Comparison of ENCODE assay signal across 9 mouse cellular contexts in the genomic region with DNA sequence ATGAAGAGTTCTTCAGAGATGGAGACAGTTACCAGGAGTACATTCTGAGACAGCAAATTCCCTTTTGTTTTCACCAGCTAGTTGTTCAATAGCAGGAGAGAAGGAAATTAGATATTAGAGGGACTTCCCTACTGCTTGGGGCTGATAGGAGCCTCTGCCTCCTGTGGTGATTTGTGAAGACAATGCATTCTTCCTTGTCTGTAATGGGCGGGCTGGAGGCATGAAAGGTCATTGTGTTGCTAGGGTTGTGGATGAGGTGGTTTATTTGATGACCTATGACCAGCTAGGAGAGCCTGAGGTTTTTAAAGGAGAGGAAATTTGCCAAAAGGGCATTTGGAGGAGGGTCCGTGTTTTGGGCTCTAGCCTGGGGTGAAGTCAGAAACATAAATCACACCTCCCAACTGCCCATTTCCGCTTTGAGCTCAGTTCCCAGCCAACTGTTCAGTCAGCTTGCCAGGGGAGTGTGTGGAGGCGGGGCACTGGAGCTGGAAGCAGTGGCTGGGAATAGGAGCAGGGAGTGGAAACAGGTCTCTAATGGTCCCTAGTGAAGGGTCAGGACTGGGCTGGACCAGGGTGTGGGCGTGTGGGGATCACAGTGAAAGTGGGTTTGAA. TPM values are rescaled to one million over a fixed set of nuclear protein-coding genes. Genes with fewer than 3 reads are reported as not detected.
A peak's percentile ranks its signal among the peaks of the same experiment; 100 is the strongest.
DNase-seq lines count a peak whose midpoint lies in the region; ATAC-seq and TF ChIP-seq lines count a peak whose summit lies in the region.
"Had no signal": no experiment of that assay in that cellular context is flagged by ENCODE, and none has a peak within 500 bp of the region (broad histone marks: within the 10 kb centered on the region; RNA-seq: fewer than 3 reads in every experiment).

No protein-coding gene starts in this region.

- WGBS in neural tube, embryonic 13.5 days: 12% methylated on average over 5 of the region's 5 CpGs
- WGBS in neural tube, embryonic 15.5 days: 27% methylated on average over 5 of the region's 5 CpGs
- WGBS in heart, embryonic 11.5 days (ENCODE audit: insufficient replicate concordance): 35% methylated on average over 5 of the region's 5 CpGs
- 41% methylated on average over 5 of the region's 5 CpGs for WGBS in forebrain, embryonic 11.5 days
- 46% methylated on average over 5 of the region's 5 CpGs for WGBS in cerebellum, adult 2 months

- H3K4me2 ChIP-seq in neural tube, embryonic 13.5 days: no peak overlapping the region
- no peak overlapping the region for H3K4me2 ChIP-seq in neural tube, embryonic 15.5 days
- peak overlapping the region; percentile 4 for H3K4me2 ChIP-seq in heart, embryonic 11.5 days
- H3K4me2 ChIP-seq in forebrain, embryonic 11.5 days (ENCODE audit: low read depth, low read length, severe bottlenecking): no peak overlapping the region

- DNase-seq in kidney, postnatal 25 days: peak; percentile 81 to 87
- peak; percentile 61 for DNase-seq in ovary, postnatal 14 days (ENCODE audit: low spot score)
- DNase-seq in layer of hippocampus, adult 11-12 months (ENCODE audit: low spot score): no peak
- no peak for DNase-seq in forebrain, embryonic 11.5 days (ENCODE audit: low spot score)
- DNase-seq in cerebellum, adult 2 months: no peak

- no peaks in the 10 kb centered on the region for H3K9me3 ChIP-seq in neural tube, embryonic 13.5 days
- no peaks in the 10 kb centered on the region for H3K9me3 ChIP-seq in neural tube, embryonic 15.5 days (replicated peaks)
- H3K9me3 ChIP-seq in heart, embryonic 11.5 days (replicated peaks; ENCODE audit: control insufficient read depth, low read length): no peaks in the 10 kb centered on the region
- H3K9me3 ChIP-seq in forebrain, embryonic 11.5 days (ENCODE audit: control insufficient read depth, low read length): no peaks in the 10 kb centered on the region

- TF ChIP-seq CTCF in cerebellum, adult 2 months (IDR thresholded peaks at IDR 0.05; ENCODE audit: borderline replicate concordance, insufficient read depth, low read depth, low read length): no peak

- no peak overlapping the region for H3K9ac ChIP-seq in neural tube, embryonic 13.5 days
- no peak overlapping the region for H3K9ac ChIP-seq in neural tube, embryonic 15.5 days (replicated peaks)
- no peak overlapping the region for H3K9ac ChIP-seq in heart, embryonic 11.5 days (ENCODE audit: low read depth, low read length)
- H3K9ac ChIP-seq in forebrain, embryonic 11.5 days (ENCODE audit: low read length): no peak overlapping the region

- 0 out of 2 replicates have a peak, but pooled peaks have one; percentile 32 for ATAC-seq in neural tube, embryonic 13.5 days (ENCODE audit: low read depth)
- ATAC-seq in neural tube, embryonic 15.5 days (ENCODE audit: low FRiP score): no peak
- ATAC-seq in heart, embryonic 11.5 days (replicated peaks; ENCODE audit: insufficient number of reproducible peaks, low FRiP score, low TSS enrichment): no peak; the same call in 1 of the 2 replicates
- ATAC-seq in forebrain, embryonic 11.5 days (replicated peaks; ENCODE audit: low FRiP score): no peak

- peaks cover 17% of the 10 kb centered on the region; the same call in 1 of the 2 replicates for H3K4me1 ChIP-seq in neural tube, embryonic 13.5 days (replicated peaks)
- peaks cover 8% of the 10 kb centered on the region for H3K4me1 ChIP-seq in neural tube, embryonic 15.5 days
- H3K4me1 ChIP-seq in heart, embryonic 11.5 days (ENCODE audit: control insufficient read depth, insufficient read depth, low read length): peaks cover 27% of the 10 kb centered on the region
- no peaks in the 10 kb centered on the region for H3K4me1 ChIP-seq in forebrain, embryonic 11.5 days (replicated peaks; ENCODE audit: control insufficient read depth, insufficient read depth, low read length)
- H3K4me1 ChIP-seq in cerebellum, adult 2 months (ENCODE audit: control insufficient read depth, insufficient read depth, low read length): no peaks in the 10 kb centered on the region

- no peak for TF ChIP-seq POLR2A in cerebellum, adult 2 months (IDR thresholded peaks at IDR 0.05; ENCODE audit: borderline replicate concordance, insufficient read depth, low read length)

- H3K27ac ChIP-seq in neural tube, embryonic 13.5 days (replicated peaks): no peak overlapping the region
- no peak overlapping the region for H3K27ac ChIP-seq in neural tube, embryonic 15.5 days (replicated peaks)
- peak overlapping the region; percentile 58 for H3K27ac ChIP-seq in heart, embryonic 11.5 days (ENCODE audit: low read depth, low read length)
- no peak overlapping the region for H3K27ac ChIP-seq in forebrain, embryonic 11.5 days (ENCODE audit: low read depth, low read length)
- no peak overlapping the region for H3K27ac ChIP-seq in cerebellum, adult 2 months (ENCODE audit: insufficient read depth, low read length)

- no peaks in the 10 kb centered on the region for H3K27me3 ChIP-seq in neural tube, embryonic 13.5 days
- no peaks in the 10 kb centered on the region for H3K27me3 ChIP-seq in neural tube, embryonic 15.5 days (replicated peaks)
- H3K27me3 ChIP-seq in heart, embryonic 11.5 days (ENCODE audit: control insufficient read depth, insufficient read depth, low read length): no peaks in the 10 kb centered on the region
- H3K27me3 ChIP-seq in forebrain, embryonic 11.5 days (ENCODE audit: control insufficient read depth, insufficient read depth, low read length): no peaks in the 10 kb centered on the region
- H3K27me3 ChIP-seq in cerebellum, adult 2 months (ENCODE audit: control insufficient read depth, insufficient read depth, low read length): no peaks in the 10 kb centered on the region

- H3K36me3 ChIP-seq in neural tube, embryonic 13.5 days: no peaks in the 10 kb centered on the region
- no peaks in the 10 kb centered on the region for H3K36me3 ChIP-seq in neural tube, embryonic 15.5 days
- no peaks in the 10 kb centered on the region for H3K36me3 ChIP-seq in heart, embryonic 11.5 days (ENCODE audit: control insufficient read depth, insufficient read depth, low read length)
- no peaks in the 10 kb centered on the region for H3K36me3 ChIP-seq in forebrain, embryonic 11.5 days (ENCODE audit: control insufficient read depth, insufficient read depth, low read length)

- no peak overlapping the region for H3K4me3 ChIP-seq in neural tube, embryonic 13.5 days
- H3K4me3 ChIP-seq in neural tube, embryonic 15.5 days (replicated peaks): no peak overlapping the region
- no peak overlapping the region for H3K4me3 ChIP-seq in heart, embryonic 11.5 days (ENCODE audit: low read depth, low read length)
- H3K4me3 ChIP-seq in forebrain, embryonic 11.5 days (ENCODE audit: low read depth, low read length): no peak overlapping the region
- H3K4me3 ChIP-seq in cerebellum, adult 2 months (replicated peaks; ENCODE audit: insufficient read depth, low read depth, low read length): no peak overlapping the region
- H3K4me3 ChIP-seq: erythroblast, embryonic 14.5 days had no signal

RNA-seq across cellular contexts. Expression of gene Itga5, which starts 16.3 kb away (rescaled TPM):
- 9.2 and 11.6 TPM in 2 replicates for polyA plus RNA-seq in neural tube, embryonic 13.5 days (2015; fragmentation: Nextera tagmentation; extraction: Ambion mirVana)
- 7.2 and 12.7 TPM in 2 replicates for polyA plus RNA-seq in neural tube, embryonic 15.5 days (2015; fragmentation: Nextera tagmentation; extraction: Ambion mirVana)
- polyA plus RNA-seq in heart, embryonic 11.5 days (2014; fragmentation: Nextera tagmentation; extraction: Ambion mirVana): 66.4 and 82.7 TPM in 2 replicates
- polyA plus RNA-seq in forebrain, embryonic 11.5 days (2014; fragmentation: Nextera tagmentation; extraction: Ambion mirVana): 22.0 and 22.4 TPM in 2 replicates
- polyA plus RNA-seq in cerebellum, adult 2 months (2012; rRNA removed): 1.6 TPM in 2 replicates

RNA-seq across cellular contexts. Expression of gene Zfp385a, which starts 43.0 kb away (rescaled TPM):
- 17.1 and 18.4 TPM in 2 replicates for polyA plus RNA-seq in neural tube, embryonic 13.5 days (2015; fragmentation: Nextera tagmentation; extraction: Ambion mirVana)
- 18.6 and 19.9 TPM in 2 replicates for polyA plus RNA-seq in neural tube, embryonic 15.5 days (2015; fragmentation: Nextera tagmentation; extraction: Ambion mirVana)
- polyA plus RNA-seq in heart, embryonic 11.5 days (2014; fragmentation: Nextera tagmentation; extraction: Ambion mirVana): 10.2 and 11.6 TPM in 2 replicates
- polyA plus RNA-seq in forebrain, embryonic 11.5 days (2014; fragmentation: Nextera tagmentation; extraction: Ambion mirVana): 27.4 and 27.8 TPM in 2 replicates
- 91.4 and 96.6 TPM in 2 replicates for polyA plus RNA-seq in cerebellum, adult 2 months (2012; rRNA removed)

RNA-seq across cellular contexts. Expression of gene Gtsf1, which starts 47.4 kb away (rescaled TPM):
- polyA plus RNA-seq in neural tube, embryonic 13.5 days (2015; fragmentation: Nextera tagmentation; extraction: Ambion mirVana): not detected in 2 replicates
- not detected in 2 replicates for polyA plus RNA-seq in neural tube, embryonic 15.5 days (2015; fragmentation: Nextera tagmentation; extraction: Ambion mirVana)
- polyA plus RNA-seq in heart, embryonic 11.5 days (2014; fragmentation: Nextera tagmentation; extraction: Ambion mirVana): 38.0 and 38.5 TPM in 2 replicates
- not detected in 2 replicates for polyA plus RNA-seq in forebrain, embryonic 11.5 days (2014; fragmentation: Nextera tagmentation; extraction: Ambion mirVana)
- 0.16 TPM in 1 of 2 replicates, not detected in the other for polyA plus RNA-seq in cerebellum, adult 2 months (2012; rRNA removed)
- polyA plus RNA-seq: erythroblast, embryonic 14.5 days had no signal

Comparison
In these comparisons a context has a peak if more than half of its experiments do, and no peak if none do; other contexts are left out.
1. DNase-seq: peak in kidney, postnatal 25 days (2 of 2) and ovary, postnatal 14 days (single experiment); none in layer of hippocampus, adult 11-12 months (single experiment), forebrain, embryonic 11.5 days (single experiment) and cerebellum, adult 2 months (0 of 2).
2. RNA of gene Gtsf1, which starts 47.4 kb away (polyA plus RNA-seq): 38.0 to 38.5 TPM in heart, embryonic 11.5 days; 0.16 TPM in cerebellum, adult 2 months, not detected in neural tube, embryonic 13.5 days, not detected in neural tube, embryonic 15.5 days and not detected in forebrain, embryonic 11.5 days; every median in the first group is over 10 times any median in the second.